Mouse (Mus musculus) neural tube, embryonic 12.5 days (tissue): ENCODE data around the gene Ppfia2. TPM values are rescaled to one million over a fixed set of nuclear protein-coding genes. Genes with fewer than 3 reads are reported as not detected.

Experiments used
- ATAC-seq: fragments of 200-750 bp; cut with Nextera tagmentation; 2 replicates; pipeline ENCODE4 v1.8.0; 2017; ENCODE audit warnings: low read depth, mild to moderate bottlenecking, moderate TSS enrichment, moderate library complexity; ENCODE audit not compliant: low FRiP score
- H3K27ac ChIP-seq: fragments of 300-500 bp; sonication (generic); 2 replicates; pipeline ENCODE4 v1.5.1; 2016
- H3K27me3 ChIP-seq: fragments of 300-500 bp; sonication (generic); replicated peaks from 2 replicates; pipeline ENCODE4 v1.6.1; 2016; ENCODE audit warnings: mild to moderate bottlenecking
- H3K36me3 ChIP-seq: fragments of 300-500 bp; sonication (generic); 2 replicates; pipeline ENCODE4 v1.6.1; 2016; ENCODE audit warnings: mild to moderate bottlenecking
- H3K4me1 ChIP-seq: fragments of 300-500 bp; sonication (generic); 2 replicates; pipeline ENCODE4 v1.6.1; 2016
- H3K4me2 ChIP-seq: fragments of 300-500 bp; sonication (generic); replicated peaks from 2 replicates; pipeline ENCODE4 v1.6.1; 2016; ENCODE audit warnings: mild to moderate bottlenecking
- H3K4me3 ChIP-seq: fragments of 300-500 bp; sonication (generic); 2 replicates; pipeline ENCODE4 v1.5.1; 2016
- H3K9ac ChIP-seq: fragments of 300-500 bp; sonication (generic); 2 replicates; pipeline ENCODE4 v1.6.1; 2016; ENCODE audit warnings: mild to moderate bottlenecking
- H3K9me3 ChIP-seq: fragments of 300-500 bp; sonication (generic); 2 replicates; pipeline ENCODE4 v1.6.1; 2016; ENCODE audit warnings: mild to moderate bottlenecking
- WGBS: fragments of 180-500 bp; shearing (Covaris S2); methylation state at CpG from one replicate; pipeline ENCODE4 v1.1.7; 2016; 5-methylcytosine and 5-hydroxymethylcytosine counted together
- polyA plus RNA-seq: library from polyadenylated mRNA; unstranded; fragments of >200 nt; fragmentation: Nextera tagmentation; extraction: Ambion mirVana; gene quantifications from 2 replicates; pipeline ENCODE4 v1.2.1, GENCODE M21; 2016

Gene Ppfia2
- polyA plus RNA-seq, 1 experiment from 2014 or later: 10.3 TPM

DNA sequence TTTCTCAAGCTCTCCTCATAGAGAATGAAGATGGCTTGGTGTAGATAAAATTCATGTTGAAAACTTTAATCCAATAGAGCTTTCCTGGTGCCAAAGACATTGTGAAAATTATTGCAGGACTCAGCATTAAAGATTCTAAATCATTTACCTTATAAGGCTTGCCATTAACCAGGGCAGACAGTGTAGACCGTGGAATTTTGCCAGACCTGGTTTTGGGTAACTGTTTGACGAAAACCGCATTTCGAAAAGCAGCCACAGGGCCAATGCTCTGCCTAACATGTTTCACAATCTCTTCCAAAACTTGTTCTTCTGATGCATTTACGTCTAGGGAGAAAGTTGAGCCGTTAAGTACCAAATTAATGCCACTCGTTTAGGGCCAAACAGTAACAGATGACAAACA is 466.9 kb downstream of the Ppfia2 start:
- no peaks in the 10 kb centered on the region for H3K9me3 ChIP-seq

DNA sequence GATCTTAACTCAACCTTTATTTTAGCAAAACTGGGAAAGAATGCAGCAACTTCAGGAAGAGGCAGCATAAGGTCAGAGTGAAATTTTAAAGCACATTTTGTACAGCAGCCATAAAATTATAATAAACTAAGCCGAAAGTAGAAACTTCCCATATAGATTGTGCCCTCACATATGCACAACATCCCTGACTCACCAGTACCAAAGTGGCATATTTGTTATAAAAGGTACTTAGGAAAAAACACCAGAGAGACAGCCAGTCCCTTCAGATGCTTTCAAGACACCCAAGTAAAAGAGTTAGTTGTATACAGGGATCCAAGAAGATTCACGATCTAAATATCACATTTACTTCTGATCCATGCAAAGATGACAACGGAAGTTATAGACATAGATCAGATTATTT is 468.7 kb downstream of the Ppfia2 start:
- H3K36me3 ChIP-seq: no peaks in the 10 kb centered on the region
- no peaks in the 10 kb centered on the region for H3K4me1 ChIP-seq
- ATAC-seq: no peak
- no peak overlapping the region for H3K4me3 ChIP-seq
- H3K27ac ChIP-seq: no peak overlapping the region
- no peaks in the 10 kb centered on the region for H3K27me3 ChIP-seq
- no peak overlapping the region for H3K4me2 ChIP-seq
- no peak overlapping the region for H3K9ac ChIP-seq
- WGBS: 93% methylated on average over 3 of the region's 3 CpGs
- H3K9me3 ChIP-seq: no peaks in the 10 kb centered on the region

More for the DNA sequence above, 466.9 kb downstream of the Ppfia2 start:
- Histone ChIP-seq H3K4me2 (no peak overlapping the region), H3K36me3 (no peaks in the 10 kb centered on the region), H3K27me3 (no peaks in the 10 kb centered on the region), H3K9ac (no peak overlapping the region), H3K27ac (no peak overlapping the region), H3K4me3 (no peak overlapping the region), H3K4me1 (no peaks in the 10 kb centered on the region)
- ATAC-seq: no peak
- 93% methylated on average over 7 of the region's 7 CpGs for WGBS

- no peaks in the 10 kb centered on the region for H3K4me1 ChIP-seq
- no peak for ATAC-seq
- H3K27ac ChIP-seq: no peak overlapping the region
- H3K4me2 ChIP-seq: no peak overlapping the region
- WGBS: 72% methylated on average over 1 of the region's 1 CpGs
- H3K27me3 ChIP-seq: no peaks in the 10 kb centered on the region
- H3K9ac ChIP-seq: no peak overlapping the region
- no peak overlapping the region for H3K4me3 ChIP-seq
- H3K9me3 ChIP-seq: no peaks in the 10 kb centered on the region
- no peaks in the 10 kb centered on the region for H3K36me3 ChIP-seq
These were observed 469.3 kb downstream of the Ppfia2 start for GRCm38 (mm10) chr10:106939441-106939840.

- ATAC-seq: no peak
- H3K27me3 ChIP-seq: no peaks in the 10 kb centered on the region
- H3K9me3 ChIP-seq: no peaks in the 10 kb centered on the region
- WGBS: 70% methylated on average over 5 of the region's 5 CpGs
- no peak overlapping the region for H3K4me3 ChIP-seq
- no peaks in the 10 kb centered on the region for H3K4me1 ChIP-seq
- no peaks in the 10 kb centered on the region for H3K36me3 ChIP-seq
- no peak overlapping the region for H3K27ac ChIP-seq
- H3K4me2 ChIP-seq: no peak overlapping the region
- H3K9ac ChIP-seq: no peak overlapping the region
These were observed 471.2 kb downstream of the Ppfia2 start for GRCm38 (mm10) chr10:106941380-106941779.

DNA sequence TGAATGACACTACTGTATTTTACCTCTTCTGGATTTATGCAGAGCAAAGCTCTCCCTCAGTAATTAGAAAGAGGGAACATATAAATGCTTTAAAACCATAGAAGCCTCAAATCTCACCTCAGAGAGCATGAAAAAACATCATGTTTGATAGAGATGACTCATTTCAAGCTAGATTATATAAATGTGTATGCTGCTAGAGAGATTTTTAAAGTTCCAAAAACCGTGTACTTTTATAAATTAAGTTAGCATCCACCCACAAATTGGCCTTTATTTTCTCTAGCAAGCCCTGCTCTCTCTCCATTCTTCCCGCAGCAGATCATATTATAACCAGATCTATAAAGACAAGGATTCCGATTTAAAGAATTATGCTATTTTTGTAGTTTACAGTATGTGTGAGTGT is 488.9 kb downstream of the Ppfia2 start:
- H3K9ac ChIP-seq: no peak overlapping the region
- H3K4me1 ChIP-seq: no peaks in the 10 kb centered on the region
- no peaks in the 10 kb centered on the region for H3K9me3 ChIP-seq
- no peak overlapping the region for H3K4me2 ChIP-seq
- ATAC-seq: no peak
- no peaks in the 10 kb centered on the region for H3K27me3 ChIP-seq
- H3K36me3 ChIP-seq: no peaks in the 10 kb centered on the region
- 85% methylated on average over 3 of the region's 3 CpGs for WGBS
- H3K27ac ChIP-seq: no peak overlapping the region
- H3K4me3 ChIP-seq: no peak overlapping the region

DNA sequence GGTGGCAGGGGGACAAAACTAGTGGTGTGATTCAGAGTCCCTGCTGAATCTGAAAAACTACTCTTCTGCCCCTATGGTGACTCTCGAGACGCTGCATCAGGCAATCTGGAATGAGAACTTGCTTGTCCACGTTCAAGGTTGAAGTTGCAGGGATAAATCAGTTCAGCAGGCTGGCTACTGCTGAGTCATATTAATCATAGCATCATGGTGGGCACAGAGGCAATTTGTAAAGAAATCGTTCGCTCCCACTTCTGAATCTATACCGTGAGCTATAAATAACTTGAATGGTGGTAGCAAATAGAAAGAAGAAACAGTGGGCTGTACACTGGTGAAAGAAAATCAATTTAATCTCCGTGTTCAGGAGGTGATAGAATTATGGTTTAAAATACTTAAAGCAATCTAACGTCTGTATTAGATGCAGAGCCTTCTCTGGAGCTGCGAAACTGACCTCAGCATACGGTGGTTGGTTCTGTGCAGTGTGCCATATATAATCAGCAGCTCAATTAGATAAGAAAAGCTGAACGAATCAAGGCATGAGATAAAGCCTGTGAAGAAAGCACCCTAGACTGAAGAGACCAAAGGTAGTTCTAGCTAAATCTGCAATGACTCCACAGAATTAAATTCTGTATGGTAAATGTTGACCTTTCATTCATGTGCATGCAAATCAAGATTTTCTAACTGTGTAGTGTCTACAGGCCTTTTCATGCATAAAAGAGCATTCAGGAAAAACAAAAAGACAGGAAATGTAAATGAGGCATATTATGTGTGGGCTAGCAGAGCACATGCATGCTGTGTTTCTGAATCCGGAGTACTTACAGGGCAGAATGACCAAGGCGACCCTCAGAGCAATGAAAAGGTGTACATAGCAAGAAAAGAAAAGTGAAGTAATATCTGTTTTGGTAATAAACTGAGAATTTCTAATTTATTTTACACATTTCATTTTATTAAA is 505.3 kb downstream of the Ppfia2 start:
- Histone ChIP-seq H3K9ac (no peak overlapping the region), H3K36me3 (no peaks in the 10 kb centered on the region), H3K27me3 (no peaks in the 10 kb centered on the region), H3K27ac (no peak overlapping the region), H3K4me3 (no peak overlapping the region), H3K4me1 (0 out of 2 replicates have a peak, but pooled peaks cover 3% of the 10 kb centered on the region), H3K9me3 (no peaks in the 10 kb centered on the region), H3K4me2 (peak overlapping the region; percentile 10; the same call in 1 of the 2 replicates)
- peak; percentile 81 for ATAC-seq
- WGBS: 32% methylated on average over 13 of the region's 13 CpGs
